Mouse (Mus musculus) spleen, postnatal 14 days (tissue): ENCODE measurements at regions not wholly inside any gene's neighbourhood (a gene's known extent, or its start where the extent isn't known, plus 50 kb on each side); places are given as distances from the start of the nearest gene placed in this dataset.
"Not testable (repeated sequence)": the region's sequence is repeated elsewhere in the genome, so short reads cannot be mapped to it uniquely, and the experiment has no call there.

ENCODE experiments used
- DNase-seq, 2 experiments: peaks; one replicate each; pipeline ENCODE4 v3.0.0; 2021 to 2022; ENCODE audit warnings: low spot score in 2 of 2

DNA sequence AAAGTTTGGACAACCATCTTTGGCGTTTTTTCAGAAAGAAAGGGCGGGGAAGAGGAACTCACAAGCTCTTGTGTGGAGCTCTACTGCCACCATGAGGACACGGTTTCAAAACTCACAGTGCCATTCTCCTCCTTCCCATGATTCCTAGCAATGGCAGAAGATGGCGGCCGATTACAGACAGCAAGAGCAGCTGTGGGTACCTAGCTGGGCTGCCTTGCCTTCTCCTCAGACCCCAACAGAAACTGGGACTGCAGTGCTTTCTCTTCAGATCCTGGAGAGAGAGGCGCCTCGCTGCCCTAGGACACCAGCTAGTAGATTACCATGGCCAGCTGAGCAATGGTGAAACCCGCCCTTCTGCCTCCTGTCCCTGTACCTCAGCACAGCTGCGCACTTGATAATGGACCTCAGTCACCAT, 174.2 kb upstream of the Olfr1324 start:
- peak in 1 of 2 experiments; percentile 44 for DNase-seq

DNA sequence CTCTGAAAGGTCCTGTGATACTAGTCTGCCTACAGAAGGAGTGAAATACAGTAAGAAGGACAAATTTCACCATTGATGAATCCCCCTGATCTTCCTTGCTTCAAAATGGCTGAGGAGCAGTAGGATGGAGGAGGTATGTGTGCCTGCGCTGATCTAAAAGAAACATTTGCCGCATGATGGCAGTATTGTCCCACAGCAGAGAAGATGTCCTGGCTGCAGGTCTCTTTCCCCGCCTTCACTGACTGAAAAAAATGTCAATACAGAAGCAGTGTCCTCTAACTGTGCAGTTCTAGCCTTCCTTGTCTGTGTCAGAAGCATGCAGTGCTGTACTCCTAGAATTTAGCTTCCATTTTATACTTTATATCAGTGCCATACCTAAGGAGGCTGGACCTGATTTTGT, 172.0 kb upstream of the Olfr1324 start:
- peak in 1 of 2 experiments; percentile 78 for DNase-seq

DNA sequence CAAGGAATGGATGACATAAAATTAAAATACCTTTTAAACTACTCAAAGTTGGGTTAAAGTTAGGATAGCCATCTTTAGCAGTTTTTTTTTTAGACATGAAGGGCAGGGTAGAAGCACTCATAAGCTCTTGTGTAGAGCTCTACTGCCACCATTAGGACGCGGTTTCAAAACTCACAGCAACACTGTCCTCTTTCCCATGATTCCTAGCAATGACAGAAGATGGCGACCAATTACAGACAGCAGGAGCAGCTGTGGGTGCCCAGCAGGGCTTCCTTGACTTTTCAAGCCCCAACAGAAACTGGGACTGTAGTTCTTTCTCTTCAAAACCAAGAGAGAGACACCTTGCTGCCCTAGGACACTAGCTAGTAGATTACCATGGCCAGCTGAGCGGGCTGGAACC, 171.5 kb upstream of the Olfr1324 start:
- peak in 1 of 2 experiments; percentile 54 for DNase-seq

DNA sequence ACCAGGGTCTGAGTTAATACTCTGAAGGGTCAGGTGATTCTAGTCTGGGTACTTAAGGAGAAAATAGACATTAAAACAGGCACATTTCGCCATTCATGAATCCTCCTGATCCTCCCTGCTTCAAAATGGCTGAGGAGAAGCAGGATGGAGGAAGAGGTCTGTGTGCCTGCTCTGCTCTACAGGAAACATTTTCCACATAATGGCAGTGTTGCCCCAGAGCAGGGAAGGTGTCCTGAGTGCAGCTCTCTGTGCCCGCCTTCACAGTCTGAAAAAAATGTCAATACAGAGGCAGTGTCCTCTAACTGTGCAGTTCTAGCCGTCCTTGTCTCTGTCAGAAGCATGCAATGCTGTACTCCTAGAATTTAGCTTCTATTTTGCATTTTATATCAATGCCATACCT, 169.3 kb upstream of the Olfr1324 start:
- DNase-seq, result not testable (repeated sequence)

DNA sequence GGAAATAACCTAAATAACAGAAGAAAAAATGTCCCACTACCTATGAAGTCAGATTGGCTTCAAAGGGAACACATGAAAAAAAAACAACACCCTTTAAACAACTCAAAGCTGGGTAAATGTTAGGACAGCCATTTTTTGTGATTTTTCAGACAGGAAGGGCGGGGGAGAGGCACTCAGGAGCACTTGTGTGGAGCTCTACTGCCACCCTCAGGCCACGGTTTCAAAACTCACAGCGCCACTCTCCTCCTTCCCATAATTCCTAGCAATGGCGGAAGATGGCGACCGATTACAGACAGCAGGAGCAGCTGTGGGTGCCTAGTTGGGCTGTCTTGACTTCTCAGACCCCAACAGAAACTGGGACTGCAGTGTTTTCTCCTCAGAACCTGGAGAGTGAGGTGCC, 168.8 kb upstream of the Olfr1324 start:
- DNase-seq, result peak in 1 of 2 experiments; percentile 50

DNA sequence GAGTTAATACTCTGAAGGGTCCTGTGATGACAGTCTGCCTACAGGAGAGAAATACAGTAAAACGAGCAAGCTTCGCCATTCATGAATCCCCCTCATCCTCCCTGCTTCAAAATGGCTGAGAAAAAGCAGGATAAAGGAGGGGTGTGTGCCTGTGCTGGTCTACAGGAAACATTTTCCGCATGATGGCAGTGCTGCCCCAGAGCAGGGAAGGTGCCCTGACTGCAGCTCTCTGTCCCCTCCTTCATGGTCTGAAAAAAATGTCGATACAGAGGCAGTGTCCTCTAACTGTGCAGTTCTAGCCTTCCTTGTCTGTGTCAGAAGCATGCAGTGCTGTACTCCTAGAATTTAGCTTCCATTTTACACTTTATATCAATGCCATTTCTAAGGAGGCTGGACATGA, 166.7 kb upstream of the Olfr1324 start:
- not testable (repeated sequence) for DNase-seq

DNA sequence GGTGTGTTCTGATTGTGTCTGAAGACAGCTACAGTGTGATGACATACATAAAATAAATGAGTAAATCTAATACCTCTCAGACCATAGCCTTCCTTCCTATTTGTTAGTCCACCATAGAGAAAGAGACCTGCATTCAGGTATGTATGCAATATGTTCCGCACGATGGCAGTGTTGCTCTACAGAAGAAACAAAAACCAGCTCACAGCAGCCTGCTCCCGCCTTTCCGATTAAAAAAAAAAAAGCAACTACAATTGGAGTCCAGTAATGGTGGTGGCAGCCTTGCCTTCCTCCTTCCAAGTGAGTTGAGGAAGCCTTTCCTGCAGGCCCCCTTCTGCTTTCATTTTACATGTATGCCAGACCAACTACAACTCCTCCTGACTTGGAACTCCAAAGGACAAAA, 163.2 kb upstream of the Olfr1324 start:
- DNase-seq, result peak in 1 of 2 experiments; percentile 22

DNA sequence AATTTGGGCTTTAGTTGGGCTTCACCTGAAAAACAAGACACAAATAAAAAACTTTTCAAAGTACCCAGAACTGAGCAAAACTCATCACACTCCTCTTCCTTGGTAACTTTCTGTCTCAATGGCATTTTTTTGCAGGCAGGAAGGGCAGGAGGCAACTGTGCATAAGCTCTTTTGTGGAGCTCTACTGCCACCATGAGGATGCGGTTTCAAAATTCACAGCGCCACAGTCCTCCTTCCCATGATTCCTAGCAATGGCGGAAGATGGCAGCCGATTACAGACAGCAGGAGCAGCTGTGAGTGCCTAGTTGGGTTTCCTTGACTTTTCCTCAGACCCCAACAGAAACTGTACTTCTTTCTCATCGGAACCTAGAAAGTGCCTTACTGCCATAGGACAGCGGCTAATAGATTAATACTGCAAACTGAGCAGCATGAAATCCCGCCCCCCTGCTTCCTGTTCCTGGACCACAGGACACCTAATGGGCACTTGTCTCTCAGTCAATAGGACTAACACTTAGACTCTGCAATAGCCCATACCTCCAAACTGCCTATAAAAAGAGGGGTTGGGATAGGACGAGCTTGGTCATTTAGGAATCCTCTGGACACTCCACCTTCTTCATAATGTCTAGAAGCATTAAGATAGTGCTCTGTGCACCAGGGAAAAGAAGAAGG, 162.5 kb upstream of the Olfr1324 start:
- DNase-seq, result peak in 1 of 2 experiments; percentile 41

DNA sequence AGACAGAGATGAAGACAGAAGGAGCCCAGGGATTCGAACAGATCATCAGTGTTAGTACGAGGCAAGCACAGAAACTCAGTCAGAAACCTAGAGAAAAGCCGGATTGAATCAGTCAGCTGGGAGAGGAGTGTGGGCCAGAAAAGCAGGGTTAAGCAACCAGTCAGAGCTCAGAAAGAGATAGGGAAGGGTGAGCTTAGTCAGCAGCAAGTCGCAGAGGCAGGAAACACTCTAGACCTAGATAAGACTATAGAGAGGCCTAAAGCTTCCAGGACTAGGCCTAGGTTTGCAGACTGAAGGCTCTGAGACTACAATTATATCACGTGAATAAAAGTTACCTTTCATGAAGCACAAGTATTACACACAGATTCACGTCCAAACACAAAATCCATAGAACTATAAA, 160.6 kb upstream of the Olfr1324 start:
- no peak for DNase-seq

DNA sequence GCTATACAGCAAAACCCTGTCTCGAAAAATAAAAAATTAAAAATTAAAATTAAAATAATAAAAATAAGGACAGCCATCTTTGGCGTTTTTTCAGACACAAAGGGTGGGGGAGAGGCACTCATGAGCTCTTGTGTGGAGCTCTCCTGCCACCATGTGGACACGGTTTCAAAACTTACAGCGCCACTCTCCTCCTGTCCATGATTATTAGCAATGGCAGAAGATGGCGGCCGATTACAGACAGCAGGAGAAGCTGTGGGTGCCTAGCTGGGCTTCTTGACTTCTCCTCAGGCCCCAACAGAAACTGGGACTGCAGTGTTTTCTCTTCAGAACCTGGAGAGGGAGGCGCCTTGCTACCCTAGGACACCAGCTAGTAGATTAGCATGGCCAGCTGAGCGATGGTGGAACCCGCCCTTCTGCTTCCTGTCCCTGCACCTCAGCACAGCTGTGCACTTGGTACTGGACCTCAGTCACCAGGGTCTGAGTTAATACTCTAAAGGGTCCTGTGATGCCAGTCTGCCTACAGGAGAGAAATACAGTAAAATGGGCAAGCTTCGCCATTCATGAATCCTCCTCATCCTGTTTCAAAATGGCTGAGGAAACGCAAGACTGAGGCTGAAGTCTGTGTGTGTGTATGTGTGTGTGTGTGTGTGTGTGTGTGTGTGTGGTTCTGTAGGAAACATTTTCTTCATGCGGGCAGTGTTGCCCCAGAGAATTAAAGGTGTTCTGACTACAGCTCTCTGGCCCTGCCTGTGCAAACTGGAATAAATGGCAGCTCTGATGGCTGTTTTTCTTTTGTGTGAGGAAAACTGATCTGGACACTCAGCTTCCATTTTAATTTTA, 155.7 kb upstream of the Olfr1324 start:
- DNase-seq, result peak in 1 of 2 experiments; percentile 50

DNA sequence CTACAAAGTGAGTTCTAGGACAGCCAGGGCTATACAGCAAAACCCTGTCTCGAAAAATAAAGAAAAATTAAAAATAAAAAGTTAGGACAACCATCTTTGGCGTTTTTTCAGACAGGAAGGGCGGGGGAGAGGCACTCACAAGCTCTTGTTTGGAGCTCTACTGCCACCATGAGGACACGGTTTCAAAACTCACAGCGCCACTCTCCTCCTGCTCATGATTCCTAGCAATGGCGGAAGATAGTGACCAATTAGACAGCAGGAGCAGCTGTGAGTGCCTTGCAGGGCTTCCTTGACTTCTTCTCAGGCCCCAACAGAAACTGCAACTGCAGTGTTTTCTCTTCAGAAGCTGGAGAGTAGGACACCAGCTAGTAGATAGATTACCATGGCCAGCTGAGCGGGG, 151.9 kb upstream of the Olfr1324 start:
- peak in 1 of 2 experiments; percentile 47 for DNase-seq

DNA sequence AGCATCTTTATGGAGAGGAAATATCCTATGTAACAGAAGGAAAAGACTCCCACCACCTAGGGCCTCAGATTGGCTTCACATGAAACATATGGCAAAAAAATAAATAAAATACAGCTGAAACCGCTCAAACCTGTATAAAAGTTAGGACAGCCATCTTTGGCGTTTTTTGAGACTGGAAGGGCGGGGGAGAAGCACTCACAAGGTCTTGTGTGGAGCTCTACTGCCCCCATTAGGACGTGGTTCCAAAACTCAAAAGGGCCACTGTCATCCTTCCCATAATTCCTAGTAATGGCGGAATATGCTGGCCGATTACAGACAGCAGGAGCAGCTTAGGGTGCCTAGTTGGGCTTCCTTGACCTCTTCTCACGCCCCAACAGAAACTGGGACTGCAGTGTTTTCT, 148.5 kb upstream of the Olfr1324 start:
- peak in 1 of 2 experiments; percentile 67 for DNase-seq

DNA sequence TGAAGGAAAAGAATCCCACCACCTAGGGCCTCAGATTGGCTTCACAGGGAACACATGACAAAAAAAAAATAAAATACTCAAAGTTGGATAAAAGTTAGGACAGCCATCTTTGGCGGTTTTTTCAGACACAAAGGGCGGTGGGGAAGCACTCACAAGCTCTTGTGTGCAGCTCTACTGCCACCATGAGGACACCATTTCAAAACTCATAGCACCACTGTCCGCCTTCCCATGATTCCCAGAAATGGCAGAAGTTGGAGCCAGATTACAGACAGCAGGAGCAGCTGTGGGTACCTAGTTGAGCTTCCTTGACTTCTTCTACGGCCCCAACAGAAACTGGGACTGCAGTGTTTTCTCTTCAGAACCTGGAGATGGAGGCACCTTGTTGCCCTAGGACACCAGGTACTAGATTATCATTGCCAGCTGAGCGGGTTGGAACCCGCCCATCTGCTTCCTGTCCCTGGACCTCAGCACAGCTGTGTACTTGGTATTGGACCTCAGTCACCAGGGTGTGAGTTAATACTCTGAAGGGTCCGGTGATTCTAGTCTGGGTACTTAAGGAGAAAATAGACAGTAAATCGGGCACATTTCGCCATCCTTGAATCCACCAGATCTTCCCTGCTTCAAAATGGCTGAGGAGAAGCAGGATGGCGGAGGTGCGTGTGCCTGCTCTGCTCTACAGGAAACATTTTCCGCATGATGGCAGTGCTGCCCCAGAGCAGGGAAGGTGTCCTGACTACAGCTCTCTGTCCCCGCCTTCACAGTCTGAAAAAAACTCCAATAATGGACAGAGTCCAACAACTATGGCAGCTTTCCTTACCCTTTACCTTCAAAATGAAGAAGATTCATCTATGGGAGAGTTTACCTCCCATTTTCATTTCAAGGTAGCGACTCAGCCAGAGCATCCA, 144.1 kb upstream of the Olfr1324 start:
- peak in 1 of 2 experiments; percentile 32 for DNase-seq

DNA sequence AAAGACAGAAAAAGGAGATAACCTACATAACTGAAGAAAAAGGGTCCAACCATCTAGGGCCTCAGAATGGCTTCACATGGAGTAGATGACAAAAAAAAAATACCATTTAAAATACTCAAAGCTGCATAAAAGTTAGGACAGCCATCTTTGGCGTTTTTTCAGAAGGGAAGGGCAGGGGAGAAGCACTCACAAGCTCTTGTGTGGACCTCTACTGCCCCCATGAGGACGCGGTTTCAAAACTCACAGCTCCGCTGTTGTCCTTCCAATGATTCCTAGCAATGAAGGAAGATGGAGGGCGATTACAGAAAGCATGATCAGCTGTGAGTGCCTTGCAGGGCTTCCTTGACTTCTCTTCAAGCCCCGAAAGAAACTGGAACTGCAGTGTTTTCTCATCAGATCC, 140.8 kb upstream of the Olfr1324 start:
- DNase-seq, result peak in 1 of 2 experiments; percentile 44

DNA sequence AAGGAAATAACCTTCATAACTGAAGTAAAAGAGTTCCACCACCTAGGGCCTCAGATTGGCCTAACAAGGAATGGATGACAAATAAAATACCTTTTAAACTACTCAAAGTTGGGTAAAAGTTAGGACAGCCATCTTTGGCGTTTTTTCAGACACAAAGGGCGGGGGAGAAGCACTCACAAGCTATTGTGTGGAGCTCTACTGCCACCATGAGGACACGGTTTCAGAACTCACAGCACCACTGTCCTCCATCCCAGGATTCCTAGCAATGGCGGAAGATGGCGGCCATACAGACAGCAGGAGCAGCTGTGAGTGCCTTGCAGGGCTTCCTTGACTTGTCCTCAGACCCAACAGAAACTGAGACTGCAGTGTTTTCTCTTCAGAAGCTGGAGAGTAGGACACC, 138.0 kb upstream of the Olfr1324 start:
- DNase-seq, result peak in 1 of 2 experiments; percentile 77

DNA sequence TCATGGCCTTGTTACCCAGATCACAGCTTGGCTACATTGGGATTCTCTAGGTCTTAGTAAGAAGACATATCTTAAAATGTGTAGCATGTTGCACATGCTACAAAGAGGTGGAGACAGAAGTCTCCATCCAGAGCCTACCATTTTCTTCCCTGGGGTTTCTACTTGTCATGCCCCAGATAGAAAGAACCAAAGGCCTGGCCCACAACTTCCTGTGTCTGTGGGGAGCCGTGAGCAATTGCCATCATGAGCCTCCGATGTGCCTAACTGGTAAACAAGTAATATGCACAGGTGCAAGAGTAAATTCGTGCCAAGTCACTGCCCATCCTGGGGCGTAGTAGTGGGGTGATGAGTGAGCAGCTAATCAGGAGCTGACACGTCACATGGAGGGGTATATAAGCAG, 136.7 kb upstream of the Olfr1324 start:
- not testable (repeated sequence) for DNase-seq

DNA sequence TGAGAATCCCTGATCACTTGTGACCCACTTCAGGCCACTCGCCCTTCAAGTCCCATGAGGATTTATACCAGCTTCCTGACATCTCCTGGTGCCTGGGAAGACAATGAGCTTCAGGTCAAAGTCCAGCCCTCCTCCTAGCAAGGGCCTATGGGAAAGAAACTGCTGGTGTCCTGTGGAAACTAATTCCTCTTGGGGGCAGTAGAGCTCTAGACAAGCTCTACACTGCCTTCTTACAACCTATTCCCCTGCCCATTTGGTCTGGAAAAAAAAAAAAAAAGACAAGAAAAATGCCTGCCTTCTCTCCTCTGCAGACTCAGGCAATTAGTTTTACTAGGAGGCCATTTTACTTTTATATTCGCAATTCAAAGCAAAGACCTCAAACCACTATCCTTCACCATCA, 132.6 kb upstream of the Olfr1324 start:
- no peak for DNase-seq

DNA sequence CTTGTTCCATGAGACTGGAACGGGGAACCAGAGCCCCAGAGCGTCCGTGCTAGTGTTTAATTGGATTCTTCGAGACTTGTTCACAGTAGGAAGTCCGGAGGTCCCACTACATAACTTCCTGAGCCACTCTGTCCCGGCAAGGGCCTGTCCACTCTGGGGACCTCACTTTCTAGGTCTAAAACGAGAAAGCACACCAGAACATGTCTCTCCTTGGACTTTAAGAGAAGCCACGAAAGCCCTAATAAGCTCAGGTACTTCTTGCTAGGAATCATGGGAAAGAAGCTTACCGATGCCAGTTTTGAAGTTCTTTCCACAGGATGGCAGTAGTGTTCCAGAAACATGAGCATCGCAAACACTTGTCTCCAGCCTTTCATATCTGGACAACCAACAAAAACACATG, 122.0 kb upstream of the Olfr1324 start:
- DNase-seq, result peak in 1 of 2 experiments; percentile 12

DNA sequence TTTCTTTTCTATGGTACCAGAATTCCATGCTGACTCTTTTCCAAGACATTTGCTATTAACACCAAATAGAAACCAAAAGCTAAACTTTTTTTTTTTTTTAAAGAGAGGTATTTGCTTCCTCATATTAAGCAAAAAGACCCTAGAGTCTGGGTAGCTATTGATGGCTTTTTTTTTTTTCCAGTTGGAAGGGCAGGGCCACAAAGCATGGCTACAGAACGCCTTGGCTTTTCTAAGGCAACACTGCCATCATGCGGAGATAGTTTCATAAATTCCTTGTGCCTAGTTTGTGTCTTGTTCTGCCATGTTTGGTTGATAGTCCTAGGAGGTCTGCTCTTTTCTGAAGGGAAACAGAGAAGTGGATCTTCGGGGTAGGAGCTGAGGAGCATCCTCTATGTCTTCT, 121.4 kb upstream of the Olfr1324 start:
- DNase-seq, result peak in 1 of 2 experiments; percentile 51

DNA sequence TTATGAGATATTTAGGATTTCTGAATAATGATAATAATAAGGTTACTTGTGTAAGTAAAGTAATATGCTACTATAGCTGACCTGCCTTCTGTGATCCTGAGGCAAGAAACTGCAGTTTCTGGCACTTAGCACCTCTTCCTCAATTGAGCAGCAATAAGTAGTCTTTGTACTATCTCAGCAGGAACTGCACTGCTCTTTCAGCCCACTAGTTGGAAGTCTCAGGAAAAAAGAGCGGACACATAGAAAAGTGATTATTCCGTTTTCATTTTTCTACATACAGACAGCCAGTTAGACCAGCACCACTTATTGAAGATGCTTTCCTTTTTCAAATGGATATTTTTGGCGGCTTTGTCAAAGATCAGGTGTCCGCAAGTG, 109.5 kb upstream of the Olfr1324 start:
- DNase-seq, result not testable (repeated sequence)

DNA sequence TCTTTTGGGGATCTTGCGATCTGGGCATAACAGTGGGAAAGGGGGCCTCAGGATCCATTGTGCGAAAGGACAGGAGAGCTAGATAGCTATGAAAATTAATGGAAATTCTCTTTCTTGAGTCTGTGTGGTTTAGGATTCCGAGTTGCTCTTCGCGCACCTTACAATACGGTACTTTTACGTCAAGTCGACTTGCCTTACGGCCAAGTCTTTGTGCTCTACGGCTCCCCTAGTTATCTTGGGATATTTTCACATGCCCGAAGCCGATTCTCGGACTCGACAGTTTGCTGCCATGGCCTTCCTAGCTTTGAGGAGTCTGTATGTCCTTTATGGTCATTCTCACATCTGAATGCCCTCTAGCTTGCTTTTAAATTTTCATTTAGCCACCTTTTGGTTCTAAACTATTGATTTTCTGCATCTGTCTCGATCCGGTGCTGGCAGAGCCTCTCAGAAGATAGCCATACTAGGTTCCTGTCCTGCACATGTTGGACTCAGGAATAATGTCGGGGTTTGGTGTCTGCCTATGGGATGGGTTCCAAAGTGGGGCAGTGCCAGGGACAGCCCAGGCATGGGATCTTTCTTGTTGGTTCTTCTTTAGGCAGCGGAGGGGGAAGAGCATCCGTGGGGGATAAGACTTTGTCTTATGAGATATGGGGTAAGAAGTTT, 109.0 kb upstream of the Olfr1324 start:
- peak in 1 of 2 experiments; percentile 10 for DNase-seq
